ENCODE assay signal across 8 mouse cellular contexts in genomic region chrX:41910471-41910870, GRCm38 (mm10). TPM values are rescaled to one million over a fixed set of nuclear protein-coding genes. Genes with fewer than 3 reads are reported as not detected.
A peak's percentile ranks its signal among the peaks of the same experiment; 100 is the strongest.
DNase-seq lines count a peak whose midpoint lies in the region; ATAC-seq and TF ChIP-seq lines count a peak whose summit lies in the region.

No protein-coding gene starts in this region.

- 22% methylated on average over 9 of the region's 9 CpGs for WGBS in hindbrain, postnatal 0 days

- peak overlapping the region; percentile 68 for H3K4me2 ChIP-seq in hindbrain, postnatal 0 days (ENCODE audit: low read depth, low read length)

- H3K27me3 ChIP-seq in hindbrain, postnatal 0 days (ENCODE audit: insufficient read depth, low read length) = no peaks in the 10 kb centered on the region

- H3K4me1 ChIP-seq in brown adipose tissue, adult 24 weeks (ENCODE audit: control insufficient read depth, insufficient read depth, insufficient read length, low read length) = peaks cover 2% of the 10 kb centered on the region; the same call in 1 of the 2 replicates
- H3K4me1 ChIP-seq in hindbrain, postnatal 0 days (ENCODE audit: insufficient read depth, low read length) = no peaks in the 10 kb centered on the region

- no peaks in the 10 kb centered on the region for H3K36me3 ChIP-seq in hindbrain, postnatal 0 days (ENCODE audit: insufficient read depth, low read length)

- H3K9ac ChIP-seq in hindbrain, postnatal 0 days (replicated peaks; ENCODE audit: low read length) = peak overlapping the region; percentile 70

- TF ChIP-seq CTCF in left cerebral cortex, adult 2 months (IDR thresholded peaks at IDR 0.05) = no peak
- no peak for TF ChIP-seq CTCF in hindbrain, postnatal 0 days (IDR thresholded peaks at IDR 0.05; ENCODE audit: low read depth)

- H3K27ac ChIP-seq in left cerebral cortex, adult 2 months = no peak overlapping the region
- H3K27ac ChIP-seq in brown adipose tissue, adult 24 weeks (replicated peaks; ENCODE audit: low read depth, low read length) = peak overlapping the region; percentile 61
- H3K27ac ChIP-seq in hindbrain, postnatal 0 days = no peak overlapping the region

- intact Hi-C loops in left cerebral cortex, adult 2 months (cut with DNase I) = no loop called here

- no peak for DNase-seq in left cerebral cortex, adult 2 months (ENCODE audit: extremely low spot score in 1 of 2, low spot score in 2 of 2)
- no peak for DNase-seq in left cerebral cortex, adult 11 months (ENCODE audit: low spot score)
- no peak for DNase-seq in hindbrain, postnatal 0 days (ENCODE audit: low spot score)
- peak; percentile 24 for DNase-seq in naive thymus-derived CD4-positive, alpha-beta T cell, adult 2 months (ENCODE audit: low read depth)
- DNase-seq in MN1 (ENCODE audit: low spot score) = no peak
- no peak for DNase-seq in gastrocnemius, adult 18-20 months (ENCODE audit: low spot score)
- no peak for DNase-seq in frontal cortex, postnatal 25 days (ENCODE audit: low spot score in 2 of 2)

- no peaks in the 10 kb centered on the region for H3K9me3 ChIP-seq in hindbrain, postnatal 0 days (ENCODE audit: low read length)

- no peak for ATAC-seq in hindbrain, postnatal 0 days

- peak overlapping the region; percentile 75 for H3K4me3 ChIP-seq in left cerebral cortex, adult 2 months
- peak overlapping the region; percentile 95 for H3K4me3 ChIP-seq in brown adipose tissue, adult 24 weeks (ENCODE audit: insufficient read depth, low read depth, low read length)
- peak overlapping the region; percentile 62 for H3K4me3 ChIP-seq in hindbrain, postnatal 0 days (ENCODE audit: low read length)

RNA-seq across cellular contexts. Expression of gene Thoc2, which starts 10.0 kb away (rescaled TPM):
- 10 to 100 TPM; 48.5 to 51.0 TPM for total RNA-seq in left cerebral cortex, adult 2 months (2021)
- 29.1 and 36.8 TPM in 2 replicates for polyA plus RNA-seq in brown adipose tissue, adult 24 weeks (2012; ENCODE audit: insufficient read depth, insufficient read length, missing spikeins)
- total RNA-seq in hindbrain, postnatal 0 days (2014; rRNA removed) = 28.3 and 34.8 TPM in 2 replicates
- 60.4 and 63.5 TPM in 2 replicates for polyA plus RNA-seq in hindbrain, postnatal 0 days (2015; fragmentation: Nextera tagmentation; extraction: Ambion mirVana)
- total RNA-seq in gastrocnemius, adult 18-20 months (2021) = 10 to 100 TPM; 20.0 to 22.5 TPM
